Mouse (Mus musculus): ENCODE results near the gene Stradb.

The Stradb gene

DNA sequence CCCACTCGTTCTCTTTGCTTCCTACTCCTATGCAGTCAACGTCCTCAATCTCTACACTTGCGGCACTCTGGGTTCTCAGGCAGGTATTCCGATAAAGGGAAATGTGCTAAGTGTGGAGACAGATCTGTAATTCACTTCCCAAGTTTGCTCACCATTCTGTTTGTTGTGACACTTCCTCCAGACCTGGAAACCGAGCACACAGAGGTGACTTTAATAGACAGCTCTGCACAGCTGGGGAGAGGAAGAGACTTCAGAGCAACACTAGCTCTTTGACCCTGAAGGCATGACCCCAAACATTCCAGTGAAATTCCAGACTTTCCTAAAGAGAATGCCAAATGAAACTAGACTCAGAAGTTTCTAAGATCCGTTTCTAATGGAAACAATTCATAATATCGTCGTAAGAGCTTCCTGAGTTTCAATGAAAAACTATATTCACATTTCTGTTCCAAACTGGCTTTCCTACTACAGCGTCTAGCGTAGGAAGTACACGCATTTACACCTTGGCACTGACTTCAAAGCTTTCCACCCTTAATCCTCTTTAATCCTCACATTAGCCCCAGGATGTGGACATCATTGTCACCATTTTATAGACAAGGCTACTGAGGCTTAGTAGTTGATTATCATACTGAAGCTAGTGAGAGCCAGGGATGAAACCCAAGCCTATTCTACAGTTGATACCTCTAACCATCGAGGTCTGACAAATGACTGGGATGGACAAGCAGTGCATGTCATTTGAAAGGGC lies 12.0 kb upstream of the Stradb start:
- DNase-seq = no peak

DNA sequence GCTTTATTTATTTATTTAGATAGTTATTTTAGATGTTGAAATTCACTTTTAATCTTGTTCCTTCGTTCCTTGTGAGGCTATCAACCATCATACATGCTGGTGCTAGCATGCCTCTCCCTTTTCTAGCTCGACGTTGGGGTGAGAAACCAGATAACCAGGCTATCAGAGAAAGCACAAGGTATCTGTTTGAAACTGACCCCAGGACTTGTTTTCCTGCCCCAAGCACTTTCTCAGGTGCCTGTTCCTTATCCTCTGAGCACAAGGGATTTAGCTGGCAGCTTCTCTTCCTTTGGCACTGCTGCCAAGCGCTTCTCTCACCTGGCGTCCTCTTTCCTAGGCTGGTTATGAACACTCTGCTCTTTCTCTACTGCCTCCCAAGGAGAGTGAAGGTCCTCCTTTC lies 10.9 kb upstream of the Stradb start:
- DNase-seq = no peak

DNA sequence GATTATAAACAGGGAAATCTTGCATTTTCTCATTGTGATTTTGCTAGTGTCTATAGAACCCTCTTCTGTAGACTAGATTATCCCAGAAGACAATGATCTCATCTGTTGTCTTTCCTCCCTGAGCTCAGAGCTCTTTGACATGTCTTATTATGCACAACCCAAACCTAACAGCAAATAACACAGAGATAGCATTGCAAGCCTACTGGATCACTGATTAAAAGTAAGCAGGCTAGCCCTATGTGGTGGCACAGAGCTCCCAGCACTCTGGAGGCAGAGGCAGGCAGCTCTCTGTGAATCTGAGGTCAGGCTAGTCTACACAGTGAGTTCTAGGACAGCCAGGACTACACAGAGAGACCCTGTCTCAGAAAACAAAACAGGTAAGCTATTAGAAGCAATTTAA lies 10.5 kb upstream of the Stradb start:
- DNase-seq = no peak

- no peak for DNase-seq
These were observed 5.8 kb upstream of the Stradb start for GRCm38 (mm10) chr1:58967534-58967933.

GRCm38 (mm10) chr1:58970054-58970453 lies 3.3 kb upstream of the Stradb start:
- no peak for DNase-seq

- no peak for DNase-seq
These were observed 2.2 kb upstream of the Stradb start for GRCm38 (mm10) chr1:58971097-58971496.

DNA sequence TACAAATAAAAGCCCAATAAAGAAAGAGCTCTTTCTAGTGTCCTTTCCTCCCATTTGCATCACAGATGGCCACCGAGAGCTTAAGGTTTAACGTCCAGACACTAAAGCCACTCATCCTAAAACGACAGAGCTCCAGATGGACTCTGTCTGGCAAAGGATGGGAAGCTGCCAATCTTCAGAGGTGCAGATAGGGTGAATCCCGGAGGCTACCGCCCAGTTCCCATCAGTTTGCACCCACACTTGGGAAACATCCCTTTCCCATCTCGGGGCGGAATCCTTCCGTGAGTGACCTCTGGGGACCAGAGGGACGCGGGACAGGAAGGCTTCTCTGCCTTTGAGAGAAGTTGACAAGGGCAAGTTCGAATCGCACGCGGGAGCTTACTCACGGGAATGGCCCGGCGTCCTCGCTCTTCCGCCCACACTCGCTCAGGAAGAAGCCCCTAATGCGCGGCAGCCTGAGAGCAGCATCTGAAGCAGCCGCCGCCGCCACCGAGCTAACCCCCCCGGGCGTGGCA lies 414 bp upstream of the Stradb start:
- no peak for DNase-seq

DNA sequence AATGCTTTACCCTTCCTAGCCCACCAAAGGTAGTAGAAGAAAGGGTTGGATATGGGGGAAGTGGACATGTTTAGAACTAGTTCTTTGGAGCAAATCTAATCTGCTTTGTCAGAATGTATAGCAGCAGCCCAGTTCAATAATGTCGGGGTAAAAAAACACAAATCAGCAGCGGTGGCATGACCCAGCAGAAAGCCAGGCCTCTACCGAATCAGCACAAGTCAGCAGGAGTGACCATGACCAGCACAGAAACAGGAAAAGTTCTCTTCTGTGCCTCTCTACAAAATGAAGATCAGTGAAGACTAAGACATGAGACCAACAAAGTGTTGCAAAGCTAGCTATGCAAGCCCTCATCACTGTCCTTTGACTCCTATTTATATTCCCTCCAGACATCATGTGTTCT lies 9.0 kb downstream of the Stradb start:
- DNase-seq = no peak

DNA sequence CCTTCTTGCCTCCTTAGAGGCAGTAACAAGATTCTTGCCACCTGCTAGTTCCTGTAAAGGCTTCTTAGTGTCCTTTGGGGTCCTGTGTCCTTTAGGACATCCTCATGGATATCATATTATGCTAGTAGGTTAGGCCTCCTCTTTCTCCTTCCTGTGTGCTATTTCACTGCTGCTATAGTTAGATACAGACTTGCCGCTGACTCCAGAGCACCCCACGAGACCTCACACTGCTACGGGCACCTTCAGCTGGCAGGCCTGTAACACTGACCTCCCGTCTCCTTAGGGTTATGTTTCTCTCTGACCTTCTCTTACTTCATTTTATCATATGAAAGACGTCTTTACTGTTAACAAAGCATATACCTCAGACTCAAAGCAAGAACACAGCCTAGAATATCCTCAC lies 11.3 kb downstream of the Stradb start:
- DNase-seq = no peak

GRCm38 (mm10) chr1:58993144-58993543 lies 19.8 kb downstream of the Stradb start:
- DNase-seq = no peak

GRCm38 (mm10) chr1:58993723-58994122 lies 20.4 kb downstream of the Stradb start:
- no peak for DNase-seq

GRCm38 (mm10) chr1:58995313-58995712 lies 22.0 kb downstream of the Stradb start:
- peak; percentile 10 to 13 for DNase-seq

DNA sequence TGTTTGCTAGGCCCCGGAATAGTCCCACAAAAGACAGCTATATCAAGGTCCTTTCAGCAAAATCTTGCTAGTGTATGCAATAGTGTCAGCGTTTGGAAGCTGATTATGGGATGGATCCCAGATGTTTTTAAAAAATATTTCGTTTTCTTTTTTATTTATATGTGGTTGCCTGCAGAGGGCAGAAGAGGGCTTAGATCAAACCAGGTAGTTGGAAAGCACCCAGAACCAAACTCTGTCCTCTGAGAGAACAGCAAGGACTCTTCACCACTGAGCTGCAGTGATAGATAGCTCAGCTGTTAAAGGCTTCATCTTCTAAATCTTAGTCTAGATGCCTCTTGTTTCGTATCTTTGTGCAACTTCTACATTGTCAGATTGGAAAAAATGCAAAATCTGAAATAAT lies 35.9 kb downstream of the Stradb start:
- no peak for DNase-seq

DNA sequence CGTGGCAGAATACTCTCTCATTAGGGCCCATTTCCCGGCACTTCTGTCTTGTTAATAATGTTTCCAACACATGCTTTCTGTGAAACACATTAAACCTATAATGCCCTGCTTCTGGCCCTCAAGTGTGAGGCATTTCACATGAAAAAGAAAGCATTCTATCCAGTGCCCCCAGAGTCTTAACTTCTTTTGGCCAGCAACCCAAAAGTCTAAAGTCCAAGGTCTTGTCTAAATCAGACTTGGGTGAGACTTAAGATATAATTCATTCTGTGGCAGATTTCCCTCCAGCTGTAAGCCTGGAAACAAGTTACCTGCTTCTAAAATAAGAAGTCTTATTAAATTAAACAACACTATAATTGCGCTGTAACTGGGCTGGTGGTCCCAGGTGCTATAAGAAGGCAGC lies 48.2 kb downstream of the Stradb start:
- DNase-seq = no peak

DNA sequence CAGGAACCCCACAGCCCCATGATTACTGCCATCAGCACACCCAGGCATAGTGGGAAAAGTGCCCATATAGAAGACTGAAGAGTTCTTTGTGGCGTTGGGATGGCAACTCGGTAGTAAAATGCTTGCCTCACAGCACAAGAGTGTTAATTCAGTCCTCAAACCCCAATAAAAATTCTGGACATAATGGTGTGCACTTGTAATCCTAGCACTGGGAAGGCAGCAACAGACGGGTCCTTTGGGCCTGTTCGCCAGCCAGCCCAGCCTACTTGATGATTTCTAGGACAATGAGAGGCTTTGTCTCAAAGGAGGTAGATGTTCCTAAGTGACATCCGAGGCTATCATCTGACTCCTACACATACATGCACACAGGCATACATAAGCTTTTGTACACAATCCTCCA lies 64.4 kb downstream of the Stradb start:
- DNase-seq = no peak

Data from spleen, adult 18-20 months (tissue).